Mouse (Mus musculus): ENCODE measurements at regions not wholly inside any gene's neighbourhood (a gene's known extent, or its start where the extent isn't known, plus 50 kb on each side); places are given as distances from the start of the nearest gene placed in this dataset.

DNA sequence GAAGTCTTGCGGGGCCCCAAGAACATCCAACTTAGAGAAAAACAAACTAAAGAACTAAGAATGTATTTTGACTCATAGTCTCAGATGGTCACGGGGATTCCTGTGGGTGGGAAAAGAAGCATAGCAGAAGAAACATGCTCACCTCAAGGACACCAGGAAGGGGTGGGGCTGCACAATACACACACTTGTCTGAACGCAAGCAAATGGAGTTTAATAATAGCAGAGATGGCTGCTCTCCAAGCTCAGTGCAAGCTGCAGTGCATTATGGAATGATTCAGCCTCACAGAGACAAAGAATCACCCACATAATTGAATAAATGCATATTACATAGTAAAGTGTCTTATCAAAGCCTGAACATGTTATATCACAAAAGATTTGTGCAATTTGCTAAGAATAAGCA is 96.2 kb downstream of the Zfp330 start:
- no peak for DNase-seq
- H3K27ac ChIP-seq (ENCODE audit: insufficient read depth, low read length) = no peak overlapping the region
- no peaks in the 10 kb centered on the region for H3K27me3 ChIP-seq (ENCODE audit: control insufficient read depth, insufficient read depth, low read length)
- WGBS = 74% methylated on average over 3 of the region's 3 CpGs
- H3K4me3 ChIP-seq (replicated peaks; ENCODE audit: insufficient read depth, low read depth, low read length) = no peak overlapping the region
- H3K4me1 ChIP-seq (ENCODE audit: control insufficient read depth, insufficient read depth, low read length) = no peaks in the 10 kb centered on the region
- TF ChIP-seq POLR2A (IDR thresholded peaks at IDR 0.05; ENCODE audit: borderline replicate concordance, insufficient read depth, low read length) = no peak
- TF ChIP-seq CTCF (IDR thresholded peaks at IDR 0.05; ENCODE audit: borderline replicate concordance, insufficient read depth, low read depth, low read length) = no peak

DNA sequence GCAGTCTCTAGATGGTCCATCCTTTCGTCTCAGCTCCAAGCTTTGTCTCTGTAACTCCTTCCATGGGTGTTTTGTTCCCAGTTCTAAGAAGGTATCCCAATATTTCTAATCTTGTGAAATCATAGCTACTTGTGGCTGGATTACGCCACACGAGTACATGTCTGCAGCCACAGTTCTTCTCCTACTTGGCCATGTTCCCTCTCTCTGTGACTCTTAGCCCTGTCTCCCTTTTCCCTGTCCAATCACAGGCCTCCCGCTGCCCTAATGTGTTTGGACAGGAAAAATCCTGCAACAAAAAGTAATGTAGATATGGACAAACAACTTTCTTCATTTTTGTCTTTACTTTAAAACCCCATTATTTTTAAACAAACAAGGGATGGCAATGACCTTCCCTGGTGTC is 104.7 kb downstream of the Zfp330 start:
- Histone ChIP-seq H3K4me1 (ENCODE audit: control insufficient read depth, insufficient read depth, low read length) (no peaks in the 10 kb centered on the region), H3K4me3 (replicated peaks; ENCODE audit: insufficient read depth, low read depth, low read length) (no peak overlapping the region), H3K27me3 (ENCODE audit: control insufficient read depth, insufficient read depth, low read length) (no peaks in the 10 kb centered on the region), H3K27ac (ENCODE audit: insufficient read depth, low read length) (no peak overlapping the region)
- 88% methylated on average over 4 of the region's 4 CpGs for WGBS
- no peak for DNase-seq
- TF ChIP-seq POLR2A (IDR thresholded peaks at IDR 0.05; ENCODE audit: borderline replicate concordance, insufficient read depth, low read length) (no peak), CTCF (IDR thresholded peaks at IDR 0.05; ENCODE audit: borderline replicate concordance, insufficient read depth, low read depth, low read length) (no peak)

DNA sequence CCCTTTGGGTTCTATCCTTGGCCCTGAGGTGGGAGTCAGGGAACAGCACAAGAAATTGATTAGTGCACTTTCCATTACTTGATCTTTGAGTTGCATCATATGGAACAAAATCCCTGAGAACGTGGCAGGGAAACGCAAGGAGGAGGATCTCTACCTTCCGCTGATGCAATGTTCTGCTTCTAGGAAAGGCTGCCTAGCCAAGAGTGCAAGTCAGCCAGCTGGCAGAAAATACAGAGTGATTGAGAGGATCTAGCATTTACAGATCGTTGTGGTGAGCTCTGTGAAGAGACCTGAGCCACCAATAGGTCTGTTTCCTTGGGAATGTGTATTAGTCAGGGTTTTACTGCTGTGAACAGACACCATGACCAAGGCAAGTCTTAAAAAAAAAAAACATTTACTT is 108.8 kb downstream of the Zfp330 start:
- H3K4me3 ChIP-seq (replicated peaks; ENCODE audit: insufficient read depth, low read depth, low read length) = no peak overlapping the region
- no peak for DNase-seq
- no peak for TF ChIP-seq POLR2A (IDR thresholded peaks at IDR 0.05; ENCODE audit: borderline replicate concordance, insufficient read depth, low read length)
- no peak for TF ChIP-seq CTCF (IDR thresholded peaks at IDR 0.05; ENCODE audit: borderline replicate concordance, insufficient read depth, low read depth, low read length)
- 85% methylated on average over 4 of the region's 4 CpGs for WGBS
- no peaks in the 10 kb centered on the region for H3K4me1 ChIP-seq (ENCODE audit: control insufficient read depth, insufficient read depth, low read length)
- no peak overlapping the region for H3K27ac ChIP-seq (ENCODE audit: insufficient read depth, low read length)
- H3K27me3 ChIP-seq (ENCODE audit: control insufficient read depth, insufficient read depth, low read length) = no peaks in the 10 kb centered on the region

DNA sequence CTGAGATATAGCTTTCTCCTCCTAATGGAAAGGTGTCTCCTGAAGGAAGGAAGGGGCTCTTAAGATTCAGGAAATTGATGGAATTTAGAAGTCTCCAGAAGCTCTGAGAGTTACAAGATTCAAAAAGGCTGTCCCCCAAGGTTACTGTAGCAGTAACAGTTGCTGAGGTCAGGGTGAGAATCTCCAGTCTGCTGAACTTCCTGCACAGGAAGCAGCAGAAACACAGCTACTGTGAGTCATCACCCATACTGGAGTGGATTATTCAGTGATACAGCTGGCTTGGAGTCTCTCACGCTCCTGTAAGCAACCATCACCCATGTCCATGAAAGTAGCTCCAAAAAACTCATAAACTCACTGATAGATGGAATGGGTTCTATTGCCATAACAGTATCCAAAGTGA is 133.5 kb downstream of the Zfp330 start:
- no peak overlapping the region for H3K27ac ChIP-seq (ENCODE audit: insufficient read depth, low read length)
- no peaks in the 10 kb centered on the region for H3K27me3 ChIP-seq (ENCODE audit: control insufficient read depth, insufficient read depth, low read length)
- H3K4me1 ChIP-seq (ENCODE audit: control insufficient read depth, insufficient read depth, low read length) = no peaks in the 10 kb centered on the region
- TF ChIP-seq POLR2A (IDR thresholded peaks at IDR 0.05; ENCODE audit: borderline replicate concordance, insufficient read depth, low read length) (no peak), CTCF (IDR thresholded peaks at IDR 0.05; ENCODE audit: borderline replicate concordance, insufficient read depth, low read depth, low read length) (no peak)
- DNase-seq = no peak
- WGBS = 74% methylated on average over 1 of the region's 1 CpGs
- no peak overlapping the region for H3K4me3 ChIP-seq (replicated peaks; ENCODE audit: insufficient read depth, low read depth, low read length)

DNA sequence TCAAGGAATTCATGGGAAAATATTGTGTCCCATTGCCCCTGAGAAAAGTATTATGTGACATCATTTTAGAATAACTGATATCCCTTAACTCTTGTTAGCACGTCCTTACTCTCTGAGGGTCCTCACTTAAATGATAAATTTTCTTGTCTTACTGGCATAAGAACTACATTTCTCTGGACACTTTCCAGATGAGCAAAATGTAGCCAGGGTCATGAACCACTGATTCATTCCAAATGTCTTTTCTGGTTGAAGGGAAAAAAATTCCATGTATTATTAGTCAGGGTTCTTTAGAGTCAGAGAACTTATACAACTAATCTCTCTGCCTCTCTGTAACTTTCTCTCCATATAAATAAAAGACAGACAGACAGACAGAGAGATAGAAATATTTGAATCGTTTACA is 143.5 kb downstream of the Zfp330 start:
- H3K4me3 ChIP-seq (replicated peaks; ENCODE audit: insufficient read depth, low read depth, low read length) = no peak overlapping the region

DNA sequence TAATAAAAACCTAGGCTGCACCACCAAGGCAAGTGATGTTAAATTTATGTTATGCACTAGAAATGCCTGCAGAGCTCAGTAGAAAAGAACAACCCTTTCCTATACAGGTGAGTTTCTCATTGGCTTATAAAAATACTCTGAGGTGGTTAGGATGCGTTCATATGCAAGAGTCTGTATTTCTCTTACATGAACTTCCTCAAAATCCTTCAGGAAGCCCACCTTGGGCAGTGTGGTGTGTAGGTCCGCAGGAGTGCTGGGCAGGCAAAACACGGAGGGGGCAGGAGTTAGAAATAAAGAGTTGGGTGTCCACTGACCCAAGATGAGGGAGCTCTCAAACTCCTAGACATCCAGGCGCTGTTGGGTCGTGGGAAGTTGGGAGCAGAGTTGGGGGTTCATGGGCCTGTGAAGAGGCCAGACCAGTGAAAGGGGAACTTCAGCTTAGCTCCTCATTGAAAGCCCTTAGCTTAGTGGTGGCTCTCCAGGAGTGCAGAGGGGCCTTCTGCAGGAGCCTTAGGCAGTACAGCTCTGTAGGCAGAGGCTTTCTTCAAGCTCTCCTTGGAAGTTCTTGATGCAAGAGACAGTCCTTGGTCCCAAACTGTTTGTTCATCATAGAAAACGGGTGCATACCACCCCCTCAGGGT is 150.0 kb downstream of the Zfp330 start:
- H3K4me1 ChIP-seq (ENCODE audit: control insufficient read depth, insufficient read depth, low read length) = no peaks in the 10 kb centered on the region
- no peak overlapping the region for H3K27ac ChIP-seq (ENCODE audit: insufficient read depth, low read length)
- no peak for TF ChIP-seq POLR2A (IDR thresholded peaks at IDR 0.05; ENCODE audit: borderline replicate concordance, insufficient read depth, low read length)
- TF ChIP-seq CTCF (IDR thresholded peaks at IDR 0.05; ENCODE audit: borderline replicate concordance, insufficient read depth, low read depth, low read length) = no peak
- no peaks in the 10 kb centered on the region for H3K27me3 ChIP-seq (ENCODE audit: control insufficient read depth, insufficient read depth, low read length)
- 89% methylated on average over 6 of the region's 6 CpGs for WGBS
- no peak overlapping the region for H3K4me3 ChIP-seq (replicated peaks; ENCODE audit: insufficient read depth, low read depth, low read length)
- DNase-seq = no peak

More for the DNA sequence above, 143.5 kb downstream of the Zfp330 start:
- TF ChIP-seq POLR2A (IDR thresholded peaks at IDR 0.05; ENCODE audit: borderline replicate concordance, insufficient read depth, low read length) (no peak), CTCF (IDR thresholded peaks at IDR 0.05; ENCODE audit: borderline replicate concordance, insufficient read depth, low read depth, low read length) (no peak)
- H3K27me3 ChIP-seq (ENCODE audit: control insufficient read depth, insufficient read depth, low read length) = no peaks in the 10 kb centered on the region
- no peak overlapping the region for H3K27ac ChIP-seq (ENCODE audit: insufficient read depth, low read length)
- no peaks in the 10 kb centered on the region for H3K4me1 ChIP-seq (ENCODE audit: control insufficient read depth, insufficient read depth, low read length)
- 59% methylated on average over 2 of the region's 2 CpGs for WGBS
- DNase-seq = no peak

DNA sequence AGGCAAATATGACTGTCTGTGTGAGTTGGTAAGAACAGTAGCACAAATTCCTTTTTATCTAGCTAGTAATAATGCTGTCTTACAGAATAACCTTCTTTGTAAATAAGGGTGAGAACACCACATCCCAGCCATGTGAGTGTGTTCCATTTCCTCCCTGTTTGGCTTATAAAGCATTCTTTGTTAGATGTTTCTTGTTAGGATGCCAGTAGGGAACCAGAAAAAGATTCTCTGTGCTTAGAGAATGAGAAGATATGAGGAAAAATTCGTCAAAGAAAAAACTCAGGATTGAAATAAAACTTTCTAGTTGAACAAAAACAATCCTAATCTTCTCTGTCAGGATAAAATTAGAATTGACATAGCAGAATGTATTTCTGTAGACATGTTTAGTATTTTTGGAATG is 155.3 kb downstream of the Zfp330 start:
- WGBS = 33% methylated on average over 1 of the region's 1 CpGs
- H3K27ac ChIP-seq (ENCODE audit: insufficient read depth, low read length) = no peak overlapping the region
- DNase-seq = no peak
- H3K4me1 ChIP-seq (ENCODE audit: control insufficient read depth, insufficient read depth, low read length) = no peaks in the 10 kb centered on the region
- no peaks in the 10 kb centered on the region for H3K27me3 ChIP-seq (ENCODE audit: control insufficient read depth, insufficient read depth, low read length)
- no peak overlapping the region for H3K4me3 ChIP-seq (replicated peaks; ENCODE audit: insufficient read depth, low read depth, low read length)
- TF ChIP-seq CTCF (IDR thresholded peaks at IDR 0.05; ENCODE audit: borderline replicate concordance, insufficient read depth, low read depth, low read length) = no peak
- TF ChIP-seq POLR2A (IDR thresholded peaks at IDR 0.05; ENCODE audit: borderline replicate concordance, insufficient read depth, low read length) = no peak

DNA sequence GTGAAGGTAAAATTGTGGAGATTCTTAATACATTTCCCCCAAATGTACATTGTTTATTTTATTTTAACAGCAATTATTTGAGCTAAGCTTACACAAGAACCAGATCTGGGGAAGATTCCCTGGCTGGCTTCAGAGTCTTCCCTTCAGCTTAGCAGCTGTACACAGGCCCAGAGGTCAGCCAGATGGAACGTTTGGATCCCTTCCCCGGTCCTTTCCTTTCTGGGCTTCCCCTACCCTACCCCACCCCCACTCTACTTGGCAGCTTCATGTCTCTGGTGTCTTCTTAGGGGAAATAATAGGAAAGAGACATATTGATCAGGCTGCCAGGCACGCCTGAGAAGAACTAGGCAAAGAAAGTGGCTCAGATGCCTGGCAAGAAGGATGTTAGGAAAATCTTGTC is 172.4 kb downstream of the Zfp330 start:
- Histone ChIP-seq H3K4me1 (ENCODE audit: control insufficient read depth, insufficient read depth, low read length) (no peaks in the 10 kb centered on the region), H3K27me3 (ENCODE audit: control insufficient read depth, insufficient read depth, low read length) (no peaks in the 10 kb centered on the region), H3K27ac (ENCODE audit: insufficient read depth, low read length) (no peak overlapping the region), H3K4me3 (replicated peaks; ENCODE audit: insufficient read depth, low read depth, low read length) (no peak overlapping the region)
- TF ChIP-seq CTCF (IDR thresholded peaks at IDR 0.05; ENCODE audit: borderline replicate concordance, insufficient read depth, low read depth, low read length) (no peak), POLR2A (IDR thresholded peaks at IDR 0.05; ENCODE audit: borderline replicate concordance, insufficient read depth, low read length) (no peak)
- WGBS = 5% methylated on average over 3 of the region's 3 CpGs
- peak in 1 of 2 experiments; percentile 23 for DNase-seq

Data from cerebellum, adult 2 months (tissue).